Mouse (Mus musculus) midbrain, embryonic 10.5 days (tissue): Measurements from ENCODE around the gene Plk4. TPM values are rescaled to one million over a fixed set of nuclear protein-coding genes. Genes with fewer than 3 reads are reported as not detected.
"Not testable (repeated sequence)": the region's sequence is repeated elsewhere in the genome, so short reads cannot be mapped to it uniquely, and the experiment has no call there.

Experiments
- DNase-seq: peaks from one replicate; pipeline ENCODE4 v3.0.0-alpha.2; 2017; ENCODE audit warnings: low spot score
- H3K27ac ChIP-seq: fragments of 300-500 bp; sonication (generic); replicated peaks from 2 replicates; pipeline ENCODE4 v1.5.1; 2016; ENCODE audit warnings: mild to moderate bottlenecking
- H3K27me3 ChIP-seq: fragments of 300-500 bp; sonication (generic); 2 replicates; pipeline ENCODE4 v1.6.1; 2016; ENCODE audit warnings: low read depth, mild to moderate bottlenecking; ENCODE audit not compliant: poor library complexity, severe bottlenecking
- H3K36me3 ChIP-seq: fragments of 300-500 bp; sonication (generic); 2 replicates; pipeline ENCODE4 v1.6.1; 2016; ENCODE audit warnings: mild to moderate bottlenecking, moderate library complexity
- H3K4me1 ChIP-seq: fragments of 300-500 bp; sonication (generic); 2 replicates; pipeline ENCODE4 v1.6.1; 2016
- H3K4me3 ChIP-seq: fragments of 300-500 bp; sonication (generic); 2 replicates; pipeline ENCODE4 v1.5.1; 2016; ENCODE audit warnings: mild to moderate bottlenecking, moderate library complexity
- H3K9me3 ChIP-seq: fragments of 300-500 bp; sonication (generic); replicated peaks from 2 replicates; pipeline ENCODE4 v1.6.1; 2016; ENCODE audit warnings: mild to moderate bottlenecking
- WGBS: fragments of 180-500 bp; shearing (Covaris S2); methylation state at CpG from one replicate; pipeline ENCODE4 v1.1.7; 2016; 5-methylcytosine and 5-hydroxymethylcytosine counted together
- polyA plus RNA-seq: library from polyadenylated mRNA; unstranded; fragments of >200 nt; fragmentation: Nextera tagmentation; extraction: Ambion mirVana; gene quantifications from 2 replicates; pipeline ENCODE4 v1.2.1, GENCODE M21; 2016

Gene Plk4
- polyA plus RNA-seq, 1 experiment from 2014 or later: 83.2 TPM

DNA sequence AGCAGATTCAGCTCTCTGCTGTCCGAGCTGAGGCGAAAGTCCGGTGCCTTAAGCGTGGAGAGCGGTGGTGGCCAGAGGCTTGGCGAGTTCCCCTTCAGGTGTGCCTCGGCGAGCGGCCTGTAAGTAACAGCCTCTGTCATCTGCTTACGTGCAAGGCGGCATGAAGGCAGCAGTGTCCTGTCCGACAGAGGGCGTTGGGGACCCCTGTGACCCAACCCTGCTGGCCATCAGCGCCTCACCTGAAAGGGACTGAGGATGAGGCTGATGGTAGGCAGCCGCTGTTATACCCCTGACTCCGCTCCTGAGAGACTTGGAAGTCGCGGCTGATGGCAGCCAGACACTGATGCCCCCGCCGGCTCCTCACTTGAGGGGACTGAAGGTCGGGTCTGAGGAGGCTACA, 47.2 kb downstream of the Plk4 start:
- DNase-seq: peak; percentile 65
- not testable (repeated sequence) for H3K4me1 ChIP-seq, H3K27me3 ChIP-seq, H3K9me3 ChIP-seq, H3K36me3 ChIP-seq
- Histone ChIP-seq H3K4me3 (peak overlapping the region; percentile 59), H3K27ac (peak overlapping the region; percentile 46; the same call in 1 of the 2 replicates)
- WGBS: under 1% methylated on average over 17 of the region's 21 CpGs

DNA sequence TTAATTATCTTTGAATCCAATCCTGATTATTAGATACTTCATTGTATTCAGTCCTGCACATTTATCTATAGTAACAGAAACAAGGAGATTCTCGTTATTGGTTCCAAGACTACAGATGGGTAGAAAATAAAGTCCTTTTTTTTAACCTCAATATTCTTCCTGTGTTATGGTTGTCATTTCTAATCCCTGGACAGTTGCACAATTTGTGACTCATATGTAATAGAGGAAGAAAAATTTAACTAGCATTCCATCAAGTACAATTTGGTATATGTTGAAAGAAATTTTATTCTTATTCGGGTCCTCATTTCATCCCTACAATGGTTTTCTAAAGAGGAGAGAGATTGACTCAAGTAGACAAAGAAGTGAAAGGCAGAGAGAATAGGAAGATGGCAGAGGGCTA, 48.1 kb downstream of the Plk4 start:
- H3K27ac ChIP-seq, DNase-seq, H3K9me3 ChIP-seq, H3K36me3 ChIP-seq, H3K4me1 ChIP-seq, H3K27me3 ChIP-seq, H3K4me3 ChIP-seq: not testable (repeated sequence)
- 88% methylated on average over 2 of the region's 2 CpGs for WGBS

DNA sequence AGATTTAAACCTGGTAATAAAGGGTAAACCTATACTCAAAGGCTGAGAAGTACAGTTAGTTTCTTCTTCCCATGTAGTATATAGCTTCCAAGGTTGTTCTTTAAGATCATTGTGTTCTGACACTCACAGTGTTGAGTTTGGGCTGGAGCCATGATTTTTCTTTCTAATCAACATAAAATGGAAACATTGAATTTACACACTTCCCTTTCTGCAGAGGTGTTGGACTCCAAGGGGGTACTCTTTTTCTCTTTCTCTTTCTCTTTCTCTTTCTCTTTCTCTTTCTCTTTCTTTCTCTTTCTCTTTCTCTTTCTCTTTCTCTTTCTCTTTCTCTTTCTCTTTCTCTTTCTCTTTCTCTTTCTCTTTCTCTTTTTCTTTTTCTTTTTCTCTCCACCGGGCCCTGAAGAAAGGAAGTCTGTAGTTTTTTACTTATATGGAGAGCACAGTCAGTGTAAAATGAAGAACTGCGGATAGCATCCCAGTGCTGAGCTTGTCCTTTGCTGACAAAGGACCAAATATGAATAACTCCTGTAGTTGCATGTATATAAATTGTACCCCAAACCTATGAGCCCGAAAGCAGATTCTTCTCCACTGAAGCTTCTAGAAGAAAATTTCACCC, 53.4 kb downstream of the Plk4 start:
- not testable (repeated sequence) for H3K4me3 ChIP-seq, H3K4me1 ChIP-seq, H3K36me3 ChIP-seq, H3K27ac ChIP-seq, DNase-seq, H3K9me3 ChIP-seq, H3K27me3 ChIP-seq
- 95% methylated on average over 3 of the region's 3 CpGs for WGBS

Other genes starting within 250 kb of the Plk4 start
- 0.10 and 0.21 TPM in 2 replicates for gene Slc25a31, start 91.2 kb upstream of the Plk4 start, polyA plus RNA-seq
- 55.1 and 56.1 TPM in 2 replicates for gene Hspa4l, start 55.5 kb upstream of the Plk4 start, polyA plus RNA-seq
- 6.6 and 7.7 TPM in 2 replicates for gene Mfsd8, start 46.9 kb downstream of the Plk4 start, polyA plus RNA-seq
- 6.0 and 6.4 TPM in 2 replicates for gene Abhd18, start 47.0 kb downstream of the Plk4 start, polyA plus RNA-seq
- 0.15 and 0.19 TPM in 2 replicates for gene 1700034I23Rik, start 102.5 kb downstream of the Plk4 start, polyA plus RNA-seq
- 1.7 and 2.0 TPM in 2 replicates for gene Larp1b, start 149.8 kb downstream of the Plk4 start, polyA plus RNA-seq